ENCODE assay signal across 9 mouse cellular contexts in the genomic region with DNA sequence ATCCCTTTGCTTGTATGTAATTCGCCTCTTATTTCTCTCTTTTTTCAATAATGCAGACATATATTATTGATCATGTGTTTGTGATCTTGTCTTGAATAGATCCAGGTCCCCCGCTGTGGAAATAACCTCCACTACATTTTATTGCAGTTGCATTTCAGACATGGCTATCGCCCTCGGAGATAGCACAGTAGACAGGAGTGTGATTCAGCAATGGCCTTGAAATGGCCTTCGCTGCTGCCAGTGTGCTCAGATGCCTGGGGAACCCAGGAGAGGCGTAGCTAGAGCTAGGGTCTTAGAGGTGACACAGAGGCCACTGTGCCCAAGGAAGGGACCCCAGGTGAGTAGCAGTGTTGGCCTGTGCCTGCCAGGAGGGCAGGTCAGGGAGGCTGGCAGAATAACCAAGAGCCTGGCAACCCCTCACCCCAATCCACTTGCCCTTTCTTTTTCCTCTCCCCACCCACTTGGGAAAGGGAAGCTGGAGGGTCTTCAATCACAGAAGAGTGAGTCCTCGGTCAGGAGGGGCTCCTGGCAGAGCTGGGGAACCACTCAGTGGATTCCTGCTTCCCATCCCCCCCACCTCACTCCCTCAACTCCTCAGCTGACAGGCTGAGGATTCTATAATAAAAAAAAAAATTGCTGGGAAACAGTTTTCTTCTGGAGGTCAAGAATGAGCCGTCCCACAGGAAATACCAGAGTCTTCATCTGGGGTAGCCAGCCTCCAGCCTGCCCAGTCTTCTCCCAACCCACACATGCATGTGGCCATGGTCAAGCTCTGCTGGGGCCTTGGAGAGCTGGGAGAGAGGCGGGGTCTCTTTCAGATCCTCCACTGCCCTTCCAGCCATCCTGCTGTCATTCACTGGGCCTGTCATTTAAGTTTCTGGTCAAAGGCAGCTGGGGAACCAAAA.
DNase-seq lines count a peak whose midpoint lies in the region; ATAC-seq lines count a peak whose summit lies in the region.
"Had no signal": no experiment of that assay in that cellular context is flagged by ENCODE, and none has a peak within 500 bp of the region (broad histone marks: within the 10 kb centered on the region; RNA-seq: fewer than 3 reads in every experiment).

No protein-coding gene starts in this region.

- no peak overlapping the region for H3K4me2 ChIP-seq in stomach, embryonic 14.5 days (replicated peaks; ENCODE audit: low read depth, low read length)

- DNase-seq in heart, embryonic 10.5 days (ENCODE audit: low spot score), result no peak
- no peak for DNase-seq in heart, postnatal 25 days (ENCODE audit: low spot score)
- DNase-seq in ovary, adult 18-20 months (ENCODE audit: low spot score), result peak; percentile 73
- DNase-seq in ovary, postnatal 14 days (ENCODE audit: low spot score), result no peak
- DNase-seq in kidney, postnatal 14 days, result peak; percentile 65
- DNase-seq in spleen, adult 12 weeks (ENCODE audit: low spot score), result no peak
- no peak for DNase-seq in gastrocnemius, adult 8-10 months (ENCODE audit: low spot score in 2 of 2)

- WGBS in heart, embryonic 10.5 days, result 52% methylated on average over 9 of the region's 9 CpGs
- WGBS in stomach, embryonic 14.5 days, result 63% methylated on average over 9 of the region's 9 CpGs

- H3K4me3 ChIP-seq in heart, embryonic 10.5 days, result no peak overlapping the region
- no peak overlapping the region for H3K4me3 ChIP-seq in stomach, embryonic 14.5 days (ENCODE audit: low read depth, low read length)
- H3K4me3 ChIP-seq: myocyte had no signal

- H3K9ac ChIP-seq in stomach, embryonic 14.5 days (replicated peaks; ENCODE audit: low read depth, low read length), result no peak overlapping the region

- H3K27ac ChIP-seq in heart, embryonic 10.5 days, result peak overlapping the region; percentile 81
- peak overlapping the region; percentile 21; the same call in 1 of the 2 replicates for H3K27ac ChIP-seq in stomach, embryonic 14.5 days (ENCODE audit: low read length)

- H3K36me3 ChIP-seq in heart, embryonic 10.5 days, result no peaks in the 10 kb centered on the region
- peaks cover 4% of the 10 kb centered on the region; the same call in 1 of the 2 replicates for H3K36me3 ChIP-seq in stomach, embryonic 14.5 days (ENCODE audit: control insufficient read depth, insufficient read depth, low read length)

- ATAC-seq in stomach, embryonic 14.5 days (ENCODE audit: insufficient number of reproducible peaks, insufficient read depth, low FRiP score, low read depth), result no peak

- intact Hi-C loops in heart, postnatal 25 days (cut with DNase I), result no loop called here

- peaks cover 89% of the 10 kb centered on the region for H3K27me3 ChIP-seq in heart, embryonic 10.5 days (ENCODE audit: insufficient read depth, poor library complexity, severe bottlenecking)
- no peaks in the 10 kb centered on the region for H3K27me3 ChIP-seq in stomach, embryonic 14.5 days (ENCODE audit: control insufficient read depth, insufficient read depth, low read length)

- peaks cover 76% of the 10 kb centered on the region for H3K4me1 ChIP-seq in heart, embryonic 10.5 days
- peaks cover 49% of the 10 kb centered on the region for H3K4me1 ChIP-seq in stomach, embryonic 14.5 days (ENCODE audit: control insufficient read depth, insufficient read depth, low read length)

- H3K9me3 ChIP-seq in heart, embryonic 10.5 days, result no peaks in the 10 kb centered on the region
- no peaks in the 10 kb centered on the region for H3K9me3 ChIP-seq in stomach, embryonic 14.5 days (ENCODE audit: control insufficient read depth, low read depth, low read length)

Comparison
In these comparisons a context has a peak if more than half of its experiments do, and no peak if none do; other contexts are left out.
1. DNase-seq: peak in ovary, adult 18-20 months (single experiment) and kidney, postnatal 14 days (single experiment); none in heart, embryonic 10.5 days (single experiment), heart, postnatal 25 days (single experiment), ovary, postnatal 14 days (single experiment), spleen, adult 12 weeks (single experiment) and gastrocnemius, adult 8-10 months (0 of 2).